In the genomic region with DNA sequence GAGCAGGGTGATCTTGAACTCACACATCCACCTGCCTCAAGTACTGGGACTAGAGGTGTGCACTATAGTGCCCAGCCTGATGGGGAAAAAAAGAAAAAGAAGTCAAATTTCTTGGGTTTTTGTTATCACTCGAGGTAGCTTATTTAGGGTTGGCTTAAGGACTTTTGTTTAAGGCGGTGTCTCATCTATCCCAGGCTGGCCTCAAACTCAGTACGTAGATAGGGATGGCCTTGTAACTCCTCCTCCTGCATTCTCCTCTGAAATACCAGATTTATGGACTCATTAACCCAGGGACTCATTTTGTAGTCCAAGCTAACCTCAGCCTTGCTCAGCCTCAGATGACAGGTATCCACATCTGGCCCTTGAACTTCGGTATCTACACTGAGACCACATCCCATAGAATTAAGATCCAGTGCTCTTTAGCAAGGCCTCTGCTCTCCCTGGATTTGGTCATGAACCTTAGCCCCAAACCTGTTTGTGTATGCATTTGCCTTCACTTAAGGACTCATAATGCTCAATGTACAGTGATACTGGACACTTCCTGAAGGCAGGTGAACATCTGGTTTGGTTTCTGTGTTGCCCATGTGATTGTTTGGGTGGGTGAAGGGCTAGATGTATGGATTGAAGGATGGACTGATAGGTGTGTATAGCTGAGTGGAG, we compare ENCODE assay signal across 10 mouse cellular contexts. TPM values are rescaled to one million over a fixed set of nuclear protein-coding genes. Genes with fewer than 3 reads are reported as not detected.
DNase-seq lines count a peak whose midpoint lies in the region; ATAC-seq and TF ChIP-seq lines count a peak whose summit lies in the region.
"Had no signal": no experiment of that assay in that cellular context is flagged by ENCODE, and none has a peak within 500 bp of the region (broad histone marks: within the 10 kb centered on the region; RNA-seq: fewer than 3 reads in every experiment).

No protein-coding gene starts in this region.

- no peaks in the 10 kb centered on the region for H3K9me3 ChIP-seq in heart, embryonic 13.5 days
- H3K9me3 ChIP-seq in MEL (replicated peaks; ENCODE audit: insufficient read depth, low read length) = no peaks in the 10 kb centered on the region
- no peaks in the 10 kb centered on the region for H3K9me3 ChIP-seq in heart, embryonic 16.5 days (replicated peaks; ENCODE audit: control insufficient read depth, low read length)
- no peaks in the 10 kb centered on the region for H3K9me3 ChIP-seq in midbrain, embryonic 16.5 days (replicated peaks; ENCODE audit: control insufficient read depth, low read length, poor library complexity, severe bottlenecking)

- H3K4me2 ChIP-seq in heart, embryonic 13.5 days = peak overlapping the region; percentile 90; the same call in 1 of the 2 replicates
- no peak overlapping the region for H3K4me2 ChIP-seq in heart, embryonic 16.5 days (ENCODE audit: low read depth, low read length)
- peak overlapping the region; percentile 25; the same call in 1 of the 2 replicates for H3K4me2 ChIP-seq in midbrain, embryonic 16.5 days (ENCODE audit: low read length)

- peaks cover 75% of the 10 kb centered on the region for H3K36me3 ChIP-seq in heart, embryonic 13.5 days
- peaks cover 10 to 13% of the 10 kb centered on the region in 2 experiments for H3K36me3 ChIP-seq in MEL (ENCODE audit: control insufficient read depth in 1 of 2, insufficient read depth in 2 of 2, low read length in 2 of 2)
- H3K36me3 ChIP-seq in heart, embryonic 16.5 days (ENCODE audit: control insufficient read depth, insufficient read depth) = peaks cover 41% of the 10 kb centered on the region
- peaks cover 35% of the 10 kb centered on the region for H3K36me3 ChIP-seq in midbrain, embryonic 16.5 days (ENCODE audit: control insufficient read depth, insufficient read depth, low read length)
- H3K36me3 ChIP-seq in thymus, adult 2 months (ENCODE audit: control insufficient read depth, insufficient read depth, low read length) = peaks cover 58% of the 10 kb centered on the region

- no peak for TF ChIP-seq CTCF in MEL (IDR thresholded peaks at IDR 0.05 in 2 of 3, conservative IDR thresholded peaks at IDR 0.05 in 1 of 3; ENCODE audit: control insufficient read depth in 1 of 3, insufficient read depth in 1 of 3, low read depth in 2 of 3, low read length in 3 of 3, poor library complexity in 1 of 3, severe bottlenecking in 1 of 3)
- no peak for TF ChIP-seq CTCF in thymus, adult 2 months (IDR thresholded peaks at IDR 0.05; ENCODE audit: borderline replicate concordance, control insufficient read depth, extremely low read depth, insufficient read depth, low read length, poor library complexity)
- no peak for TF ChIP-seq CTCF in left cerebral cortex, adult 2 months (IDR thresholded peaks at IDR 0.05)

- TF ChIP-seq EP300 in MEL (IDR thresholded peaks at IDR 0.05; ENCODE audit: low read depth in 1 of 2, low read length in 2 of 2) = no peak

- WGBS in heart, embryonic 13.5 days = 40% methylated on average over 4 of the region's 4 CpGs
- 39% methylated on average over 4 of the region's 4 CpGs for WGBS in heart, embryonic 16.5 days
- WGBS in midbrain, embryonic 16.5 days = 73% methylated on average over 4 of the region's 4 CpGs
- WGBS in thymus, adult 2 months = 79% methylated on average over 4 of the region's 4 CpGs

- peak overlapping the region; percentile 78; the same call in 1 of the 2 replicates for H3K9ac ChIP-seq in heart, embryonic 13.5 days
- no peak overlapping the region for H3K9ac ChIP-seq in MEL (ENCODE audit: control insufficient read depth, low read depth, low read length, poor library complexity, severe bottlenecking)
- peak overlapping the region; percentile 16 for H3K9ac ChIP-seq in heart, embryonic 16.5 days (ENCODE audit: low read length)
- peak overlapping the region; percentile 22; the same call in 1 of the 2 replicates for H3K9ac ChIP-seq in midbrain, embryonic 16.5 days (ENCODE audit: low read depth, low read length)

- ATAC-seq in heart, embryonic 13.5 days (ENCODE audit: extremely low read depth, insufficient number of reproducible peaks, low FRiP score, low TSS enrichment) = no peak
- ATAC-seq in heart, embryonic 16.5 days (replicated peaks; ENCODE audit: extremely low read depth, insufficient read depth, low FRiP score) = no peak
- no peak for ATAC-seq in midbrain, embryonic 16.5 days

- H3K79me2 ChIP-seq in MEL (ENCODE audit: control insufficient read depth, insufficient read depth, low read length, poor library complexity) = peaks cover 20% of the 10 kb centered on the region

- peaks cover 26% of the 10 kb centered on the region for H3K4me1 ChIP-seq in heart, embryonic 13.5 days
- peaks cover 0 to 14% of the 10 kb centered on the region in 2 experiments; a peak in 3 of 4 replicates for H3K4me1 ChIP-seq in MEL (ENCODE audit: control insufficient read depth in 1 of 2, insufficient read depth in 2 of 2, low read length in 2 of 2)
- H3K4me1 ChIP-seq in heart, embryonic 16.5 days (ENCODE audit: control insufficient read depth, insufficient read depth, low read length) = peaks cover 23% of the 10 kb centered on the region
- peaks cover 26% of the 10 kb centered on the region for H3K4me1 ChIP-seq in midbrain, embryonic 16.5 days (ENCODE audit: control insufficient read depth, insufficient read depth, low read length)
- H3K4me1 ChIP-seq in thymus, adult 2 months (replicated peaks; ENCODE audit: control insufficient read depth, insufficient read depth, low read length) = peaks cover 13% of the 10 kb centered on the region

- no peak for DNase-seq in heart, postnatal 25 days (ENCODE audit: low spot score)
- DNase-seq in MEL (ENCODE audit: low read depth, low spot score) = peak; percentile 68
- DNase-seq in thymus, adult 2 months = no peak
- no peak for DNase-seq in left cerebral cortex, adult 2 months (ENCODE audit: extremely low spot score in 1 of 2, low spot score in 2 of 2)
- no peak for DNase-seq in frontal cortex, postnatal 25 days (ENCODE audit: low spot score in 2 of 2)

- no peak; a peak in 1 of 4 replicates for TF ChIP-seq POLR2A in MEL (IDR thresholded peaks at IDR 0.05; ENCODE audit: control insufficient read depth in 1 of 2, insufficient read depth in 1 of 2, low read depth in 1 of 2, low read length in 2 of 2, poor library complexity in 1 of 2)
- TF ChIP-seq POLR2A in thymus, adult 2 months (IDR thresholded peaks at IDR 0.05; ENCODE audit: control insufficient read depth, extremely low read depth, insufficient read depth, low read length, poor library complexity) = no peak

- peak overlapping the region; percentile 70 for H3K27ac ChIP-seq in heart, embryonic 13.5 days (replicated peaks)
- no peak overlapping the region for H3K27ac ChIP-seq in MEL (ENCODE audit: control insufficient read depth, low read depth, low read length)
- H3K27ac ChIP-seq in heart, embryonic 16.5 days (ENCODE audit: low read length) = peak overlapping the region; percentile 26
- peak overlapping the region; percentile 47 for H3K27ac ChIP-seq in midbrain, embryonic 16.5 days (ENCODE audit: low read length)
- no peak overlapping the region for H3K27ac ChIP-seq in thymus, adult 2 months (ENCODE audit: control insufficient read depth, insufficient read depth, low read length)
- no peak overlapping the region for H3K27ac ChIP-seq in left cerebral cortex, adult 2 months

- H3K4me3 ChIP-seq in heart, embryonic 13.5 days = 0 out of 2 replicates have a peak overlapping the region, but pooled peaks have one; percentile 23
- H3K4me3 ChIP-seq in MEL (ENCODE audit: control insufficient read depth in 1 of 2, insufficient read depth in 1 of 2, low read depth in 2 of 2, low read length in 2 of 2) = no peak overlapping the region
- no peak overlapping the region for H3K4me3 ChIP-seq in heart, embryonic 16.5 days (ENCODE audit: low read length)
- H3K4me3 ChIP-seq in midbrain, embryonic 16.5 days (ENCODE audit: low read depth, low read length) = no peak overlapping the region
- no peak overlapping the region for H3K4me3 ChIP-seq in thymus, adult 2 months (ENCODE audit: control insufficient read depth, insufficient read depth, low read length)
- H3K4me3 ChIP-seq in left cerebral cortex, adult 2 months = no peak overlapping the region
- H3K4me3 ChIP-seq: erythroblast, embryonic 14.5 days had no signal

- H3K27me3 ChIP-seq in heart, embryonic 13.5 days (replicated peaks) = no peaks in the 10 kb centered on the region
- no peaks in the 10 kb centered on the region for H3K27me3 ChIP-seq in MEL (ENCODE audit: control insufficient read depth in 1 of 2, insufficient read depth in 2 of 2, low read length in 2 of 2)
- H3K27me3 ChIP-seq in heart, embryonic 16.5 days (ENCODE audit: control insufficient read depth, insufficient read depth, low read length) = no peaks in the 10 kb centered on the region
- H3K27me3 ChIP-seq in midbrain, embryonic 16.5 days (ENCODE audit: control insufficient read depth, insufficient read depth, low read depth, low read length) = no peaks in the 10 kb centered on the region
- H3K27me3 ChIP-seq in thymus, adult 2 months (ENCODE audit: control insufficient read depth, insufficient read depth, low read length) = no peaks in the 10 kb centered on the region

- intact Hi-C loops in heart, postnatal 25 days (cut with DNase I) = no loop called here
- intact Hi-C loops in left cerebral cortex, adult 2 months (cut with DNase I) = loop anchor here (2.0 kb wide), 1 partner anchor 61 kb away; no protein-coding TSS in a partner anchor

- no peak for TF ChIP-seq RAD21 in MEL (IDR thresholded peaks at IDR 0.05; ENCODE audit: low read depth, low read length)

RNA-seq across cellular contexts. Expression of gene Actb, which starts 4.6 kb away (rescaled TPM):
- polyA plus RNA-seq in heart, embryonic 13.5 days (2015; fragmentation: Nextera tagmentation; extraction: Ambion mirVana) = 6,383 and 6,386 TPM in 2 replicates
- 100 to 1,000 TPM; 898 to 947 TPM for total RNA-seq in heart, postnatal 25 days (2021)
- total RNA-seq in MEL (2012; rRNA removed) = 3,019 and 3,042 TPM in 2 replicates
- polyA plus RNA-seq in MEL (2012; ENCODE audit: insufficient read depth in 1 of 2, insufficient read length in 2 of 2, low read depth in 1 of 2, low replicate concordance in 2 of 2, missing spikeins in 1 of 2) = 1,000 to 10,000 TPM; 1,403 to 4,417 TPM
- 5,062 and 5,724 TPM in 2 replicates for polyA plus RNA-seq in heart, embryonic 16.5 days (2015; fragmentation: Nextera tagmentation; extraction: Ambion mirVana)
- polyA plus RNA-seq in midbrain, embryonic 16.5 days (2015; fragmentation: Nextera tagmentation; extraction: Ambion mirVana) = 13,967 and 14,266 TPM in 2 replicates
- polyA plus RNA-seq in thymus, adult 2 months (2012; rRNA removed) = 6,903 and 9,637 TPM in 2 replicates
- 1,000 to 10,000 TPM; 2,227 to 2,233 TPM for total RNA-seq in left cerebral cortex, adult 2 months (2021)

RNA-seq across cellular contexts. Expression of gene Fbxl18, which starts 6.8 kb away (rescaled TPM):
- polyA plus RNA-seq in heart, embryonic 13.5 days (2015; fragmentation: Nextera tagmentation; extraction: Ambion mirVana) = 8.7 and 9.5 TPM in 2 replicates
- total RNA-seq in heart, postnatal 25 days (2021) = 1 to 10 TPM; 5.4 to 6.0 TPM
- total RNA-seq in MEL (2012; rRNA removed) = 3.9 and 4.6 TPM in 2 replicates
- polyA plus RNA-seq in MEL (2012; ENCODE audit: insufficient read depth in 1 of 2, insufficient read length in 2 of 2, low read depth in 1 of 2, low replicate concordance in 2 of 2, missing spikeins in 1 of 2) = 1 to 10 TPM in 1 of 2 experiments, not detected in 1; 7.4 TPM
- polyA plus RNA-seq in heart, embryonic 16.5 days (2015; fragmentation: Nextera tagmentation; extraction: Ambion mirVana) = 7.5 and 8.3 TPM in 2 replicates
- 29.9 and 35.1 TPM in 2 replicates for polyA plus RNA-seq in midbrain, embryonic 16.5 days (2015; fragmentation: Nextera tagmentation; extraction: Ambion mirVana)
- polyA plus RNA-seq in thymus, adult 2 months (2012; rRNA removed) = 25.8 and 29.9 TPM in 2 replicates
- total RNA-seq in left cerebral cortex, adult 2 months (2021) = 10 to 100 TPM; 31.5 to 33.2 TPM

RNA-seq across cellular contexts. Expression of gene Fscn1, which starts 58.2 kb away (rescaled TPM):
- 135 and 155 TPM in 2 replicates for polyA plus RNA-seq in heart, embryonic 13.5 days (2015; fragmentation: Nextera tagmentation; extraction: Ambion mirVana)
- total RNA-seq in heart, postnatal 25 days (2021) = 10 to 100 TPM; 36.6 to 42.8 TPM
- total RNA-seq in MEL (2012; rRNA removed) = not detected in 2 replicates
- polyA plus RNA-seq in MEL (2012; ENCODE audit: insufficient read depth in 1 of 2, insufficient read length in 2 of 2, low read depth in 1 of 2, low replicate concordance in 2 of 2, missing spikeins in 1 of 2) = not detected
- 115 and 129 TPM in 2 replicates for polyA plus RNA-seq in heart, embryonic 16.5 days (2015; fragmentation: Nextera tagmentation; extraction: Ambion mirVana)
- polyA plus RNA-seq in midbrain, embryonic 16.5 days (2015; fragmentation: Nextera tagmentation; extraction: Ambion mirVana) = 493 and 557 TPM in 2 replicates
- polyA plus RNA-seq in thymus, adult 2 months (2012; rRNA removed) = 148 and 157 TPM in 2 replicates
- total RNA-seq in left cerebral cortex, adult 2 months (2021) = 100 to 1,000 TPM; 334 to 344 TPM
- total RNA-seq: neutrophil, adult 5-6 weeks had no signal

Comparison
In these comparisons a context has a peak if more than half of its experiments do, and no peak if none do; other contexts are left out.
1. H3K27ac ChIP-seq: peak in heart, embryonic 13.5 days (single experiment), heart, embryonic 16.5 days (single experiment) and midbrain, embryonic 16.5 days (single experiment); none in MEL (single experiment), thymus, adult 2 months (single experiment) and left cerebral cortex, adult 2 months (single experiment).
2. RNA of gene Fscn1, which starts 58.2 kb away (polyA plus RNA-seq): 493 to 557 TPM in midbrain, embryonic 16.5 days, 148 to 157 TPM in thymus, adult 2 months, 135 to 155 TPM in heart, embryonic 13.5 days and 115 to 129 TPM in heart, embryonic 16.5 days; not detected in MEL; every median in the first group is over 100 times any median in the second.